Mouse (Mus musculus) liver, postnatal 0 days (tissue): Measurements from ENCODE around the gene Gm49369.

Experiments used
- CTCF ChIP-seq: sonication (generic); IDR thresholded peaks from 2 replicates; pipeline ENCODE4 v1.5.1; 2016; ENCODE audit warnings: antibody characterized with exemption, low read depth
- EP300 ChIP-seq: IDR thresholded peaks from 2 replicates; pipeline ENCODE4 v1.6.1; 2016; ENCODE audit warnings: antibody characterized with exemption, low read depth, mild to moderate bottlenecking

DNA sequence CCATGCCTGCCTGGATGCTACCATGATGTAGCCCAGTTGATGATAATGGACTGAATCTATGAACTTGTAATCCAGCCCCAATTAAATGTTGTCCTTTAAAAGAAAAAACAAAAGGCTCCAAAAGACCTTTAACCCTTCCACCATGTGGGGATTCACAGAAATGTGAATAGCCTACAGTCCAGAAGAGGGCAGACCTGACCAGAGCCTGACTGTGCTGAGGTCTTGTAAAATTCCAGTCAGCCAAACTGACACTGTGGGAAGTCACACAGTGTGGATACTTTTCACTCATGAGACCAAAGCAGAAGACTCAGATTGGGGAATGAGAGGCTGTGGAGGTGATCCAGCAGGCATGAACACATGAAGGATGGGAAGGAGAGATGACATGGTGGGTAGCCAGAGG lies 21.7 kb downstream of the Gm49369 start:
- TF ChIP-seq CTCF, result peak; percentile 53
- TF ChIP-seq EP300, result no peak
